Mouse (Mus musculus): ENCODE results near the gene Vipas39. TPM values are rescaled to one million over a fixed set of nuclear protein-coding genes. Genes with fewer than 3 reads are reported as not detected.
"Not testable (repeated sequence)": the region's sequence is repeated elsewhere in the genome, so short reads cannot be mapped to it uniquely, and the experiment has no call there.

Gene Vipas39
- total RNA-seq (2022), result 10 to 100 TPM; 56.4 to 62.0 (median 61.4) TPM

GRCm38 (mm10) chr12:87266108-87266826, at the start of gene Vipas39, which contains the start of gene Ahsa1:
Vipas39 (minus strand) TSS chr12:87266256.
Ahsa1 (plus strand) TSS chr12:87266479.
- peak; percentile 93 to 95 for DNase-seq (ENCODE audit: low spot score in 2 of 2)

- no peak for DNase-seq (ENCODE audit: low spot score in 2 of 2)
These were observed 47.0 kb upstream of the Vipas39 start for GRCm38 (mm10) chr12:87313098-87313497.

GRCm38 (mm10) chr12:87306584-87306844, 40.5 kb upstream of the Vipas39 start:
- not testable (repeated sequence) for DNase-seq (ENCODE audit: low spot score in 2 of 2)

GRCm38 (mm10) chr12:87305767-87306583, 39.9 kb upstream of the Vipas39 start:
- DNase-seq (ENCODE audit: low spot score in 2 of 2), result no peak

- DNase-seq (ENCODE audit: low spot score in 2 of 2), result no peak
These were observed 35.1 kb upstream of the Vipas39 start for GRCm38 (mm10) chr12:87301189-87301588.

GRCm38 (mm10) chr12:87300441-87300690, 34.3 kb upstream of the Vipas39 start:
- no peak for DNase-seq (ENCODE audit: low spot score in 2 of 2)

GRCm38 (mm10) chr12:87299657-87300440, 33.8 kb upstream of the Vipas39 start, which contains the start of gene Ism2:
Ism2 (minus strand) TSS chr12:87299705.
- no peak for DNase-seq (ENCODE audit: low spot score in 2 of 2)

GRCm38 (mm10) chr12:87299037-87299656, 33.1 kb upstream of the Vipas39 start:
- DNase-seq (ENCODE audit: low spot score in 2 of 2), result no peak

GRCm38 (mm10) chr12:87293934-87294333, 27.9 kb upstream of the Vipas39 start:
- no peak for DNase-seq (ENCODE audit: low spot score in 2 of 2)

GRCm38 (mm10) chr12:87289100-87289499, 23.0 kb upstream of the Vipas39 start:
- DNase-seq (ENCODE audit: low spot score in 2 of 2), result no peak

GRCm38 (mm10) chr12:87284726-87285125, 18.7 kb upstream of the Vipas39 start:
- no peak for DNase-seq (ENCODE audit: low spot score in 2 of 2)

- no peak for DNase-seq (ENCODE audit: low spot score in 2 of 2)
These were observed 18.2 kb upstream of the Vipas39 start for GRCm38 (mm10) chr12:87284268-87284667.

- DNase-seq (ENCODE audit: low spot score in 2 of 2), result no peak
These were observed 17.6 kb upstream of the Vipas39 start for GRCm38 (mm10) chr12:87283706-87284105.

GRCm38 (mm10) chr12:87282743-87283142, 16.7 kb upstream of the Vipas39 start:
- DNase-seq (ENCODE audit: low spot score in 2 of 2), result no peak

- DNase-seq (ENCODE audit: low spot score in 2 of 2), result no peak
These were observed 15.7 kb upstream of the Vipas39 start for GRCm38 (mm10) chr12:87281766-87282165.

- no peak for DNase-seq (ENCODE audit: low spot score in 2 of 2)
These were observed 13.8 kb upstream of the Vipas39 start for GRCm38 (mm10) chr12:87279879-87280278.

- no peak for DNase-seq (ENCODE audit: low spot score in 2 of 2)
These were observed 13.3 kb upstream of the Vipas39 start for GRCm38 (mm10) chr12:87279350-87279749.

GRCm38 (mm10) chr12:87278118-87278730, 12.2 kb upstream of the Vipas39 start:
- no peak for DNase-seq (ENCODE audit: low spot score in 2 of 2)

- DNase-seq (ENCODE audit: low spot score in 2 of 2), result not testable (repeated sequence)
These were observed 11.2 kb upstream of the Vipas39 start for GRCm38 (mm10) chr12:87277251-87277650.

GRCm38 (mm10) chr12:87274853-87275831, 9.1 kb upstream of the Vipas39 start:
- no peak for DNase-seq (ENCODE audit: low spot score in 2 of 2)
